Mouse (Mus musculus) heart, postnatal 36 days (tissue): ENCODE measurements around the gene Sec61b. TPM values are rescaled to one million over a fixed set of nuclear protein-coding genes. Genes with fewer than 3 reads are reported as not detected.

Experiments
- total RNA-seq, 2 experiments: library from RNA; stranded (reverse); gene quantifications; 2 replicates each; pipeline ENCODE4 v1.2.3; 2021

Sec61b gene
- total RNA-seq, 2 experiments from 2014 or later = 22.3 to 22.6 TPM

Other genes with a start within 250 kb of the Sec61b start
- gene Tgfbr1, start 121.4 kb upstream of the Sec61b start, total RNA-seq = 10 to 100 TPM; 16.2 to 18.7 TPM
- 1 to 10 TPM; 5.2 to 6.3 TPM for gene Alg2, start 325 bp upstream of the Sec61b start, total RNA-seq